Mouse (Mus musculus): ENCODE measurements at regions not wholly inside any gene's neighbourhood (a gene's known extent, or its start where the extent isn't known, plus 50 kb on each side); places are given as distances from the start of the nearest gene placed in this dataset.
"Not testable (repeated sequence)": the region's sequence is repeated elsewhere in the genome, so short reads cannot be mapped to it uniquely, and the experiment has no call there.

DNA sequence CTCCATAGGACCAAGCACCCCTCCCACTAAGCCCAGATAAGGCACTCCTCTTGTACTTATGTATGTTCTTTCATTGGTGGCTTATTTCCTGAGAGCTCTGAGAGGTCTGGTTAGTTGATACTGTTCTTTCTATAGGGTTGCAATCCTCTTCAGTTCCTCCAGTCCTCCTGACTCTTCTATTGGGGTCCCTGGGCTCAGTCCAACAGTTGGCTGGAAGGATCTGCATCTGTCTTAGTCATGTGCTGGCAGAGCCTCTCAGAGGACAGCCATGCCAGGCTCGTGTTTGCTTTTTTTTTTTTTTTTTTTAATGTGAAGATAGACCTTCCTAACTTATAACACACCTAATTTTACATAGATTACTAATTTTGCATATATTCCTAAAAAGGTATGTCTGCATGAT lies 180.5 kb downstream of the Cd109 start:
- Histone ChIP-seq H3K4me1 (ENCODE audit: control insufficient read depth, insufficient read depth, low read length) (no peaks in the 10 kb centered on the region), H3K27me3 (ENCODE audit: control insufficient read depth, insufficient read depth, low read length) (no peaks in the 10 kb centered on the region), H3K4me2 (no peak overlapping the region), H3K4me3 (ENCODE audit: low read depth, low read length) (no peak overlapping the region), H3K9ac (ENCODE audit: low read depth, low read length) (no peak overlapping the region), H3K27ac (ENCODE audit: low read depth, low read length) (no peak overlapping the region), H3K36me3 (ENCODE audit: control insufficient read depth, insufficient read depth, low read length) (no peaks in the 10 kb centered on the region), H3K9me3 (replicated peaks; ENCODE audit: control insufficient read depth, low read length) (no peaks in the 10 kb centered on the region)
- WGBS (ENCODE audit: insufficient replicate concordance): 60% methylated on average over 1 of the region's 1 CpGs
- ATAC-seq (replicated peaks; ENCODE audit: insufficient number of reproducible peaks, low FRiP score, low TSS enrichment): no peak

DNA sequence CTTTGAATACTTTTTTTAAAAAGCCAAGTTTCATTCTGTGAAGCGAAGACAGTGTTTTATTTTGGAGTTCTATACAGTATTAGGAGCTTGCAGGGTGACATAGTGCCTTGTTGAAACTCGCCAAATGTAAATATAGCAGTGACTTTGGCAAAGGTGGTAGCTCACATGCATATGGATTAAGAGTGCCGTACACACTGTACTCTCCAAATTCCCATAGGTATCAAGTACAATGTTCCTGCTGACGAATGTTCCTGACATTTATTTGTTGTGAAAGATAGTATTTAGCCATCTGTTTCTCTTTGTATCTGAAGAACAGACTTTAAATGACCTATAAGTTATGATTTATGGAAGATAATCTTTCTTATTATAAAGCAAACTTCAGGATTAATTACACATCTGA lies 201.9 kb downstream of the Cd109 start:
- Histone ChIP-seq H3K27me3 (ENCODE audit: control insufficient read depth, insufficient read depth, low read length) (no peaks in the 10 kb centered on the region), H3K9ac (ENCODE audit: low read depth, low read length) (no peak overlapping the region), H3K36me3 (ENCODE audit: control insufficient read depth, insufficient read depth, low read length) (no peaks in the 10 kb centered on the region), H3K4me2 (no peak overlapping the region), H3K4me3 (ENCODE audit: low read depth, low read length) (no peak overlapping the region), H3K9me3 (replicated peaks; ENCODE audit: control insufficient read depth, low read length) (no peaks in the 10 kb centered on the region), H3K4me1 (ENCODE audit: control insufficient read depth, insufficient read depth, low read length) (no peaks in the 10 kb centered on the region), H3K27ac (ENCODE audit: low read depth, low read length) (no peak overlapping the region)
- ATAC-seq (replicated peaks; ENCODE audit: insufficient number of reproducible peaks, low FRiP score, low TSS enrichment): no peak
- 68% methylated on average over 4 of the region's 4 CpGs for WGBS (ENCODE audit: insufficient replicate concordance)

DNA sequence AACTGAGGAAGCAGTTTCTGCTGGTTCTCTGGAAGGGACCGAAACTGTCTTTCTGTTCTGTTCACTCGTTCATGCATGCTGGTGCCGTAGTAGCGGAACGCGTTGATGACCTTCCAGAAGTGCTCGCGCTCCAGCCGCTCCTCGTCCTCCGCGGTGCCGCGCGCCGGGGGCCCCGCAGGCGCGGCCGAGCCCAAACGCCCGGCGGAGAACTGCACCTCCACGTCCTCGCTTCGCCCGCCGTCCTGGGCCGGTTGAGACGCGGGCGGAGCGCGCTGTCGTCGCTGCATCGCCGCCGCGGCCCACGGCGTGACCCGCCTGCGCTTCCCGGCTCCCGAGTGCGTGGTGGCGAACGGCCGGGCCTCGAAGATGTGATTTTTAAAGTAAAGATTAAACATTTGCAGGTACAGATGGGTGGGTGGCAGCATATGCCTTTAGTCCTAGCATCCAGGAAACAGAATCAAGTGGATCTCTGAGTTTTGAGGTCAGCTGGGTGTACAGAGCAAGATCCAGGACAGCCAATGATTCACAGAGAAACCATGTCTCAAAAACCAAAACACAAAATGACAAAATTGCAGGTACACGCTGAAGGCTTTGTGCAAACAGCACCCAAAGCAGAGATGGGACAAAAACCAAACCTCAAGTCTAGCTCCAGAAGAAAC lies 206.3 kb downstream of the Cd109 start:
- H3K4me3 ChIP-seq (ENCODE audit: low read depth, low read length): peak overlapping the region; percentile 35
- not testable (repeated sequence) for H3K36me3 ChIP-seq (ENCODE audit: control insufficient read depth, insufficient read depth, low read length); H3K4me1 ChIP-seq (ENCODE audit: control insufficient read depth, insufficient read depth, low read length); H3K27ac ChIP-seq (ENCODE audit: low read depth, low read length); H3K9me3 ChIP-seq (replicated peaks; ENCODE audit: control insufficient read depth, low read length); ATAC-seq (replicated peaks; ENCODE audit: insufficient number of reproducible peaks, low FRiP score, low TSS enrichment); H3K27me3 ChIP-seq (ENCODE audit: control insufficient read depth, insufficient read depth, low read length)
- peak overlapping the region; percentile 58; the same call in 1 of the 2 replicates for H3K9ac ChIP-seq (ENCODE audit: low read depth, low read length)
- WGBS (ENCODE audit: insufficient replicate concordance): 17% methylated on average over 34 of the region's 52 CpGs
- peak overlapping the region; percentile 60 for H3K4me2 ChIP-seq

DNA sequence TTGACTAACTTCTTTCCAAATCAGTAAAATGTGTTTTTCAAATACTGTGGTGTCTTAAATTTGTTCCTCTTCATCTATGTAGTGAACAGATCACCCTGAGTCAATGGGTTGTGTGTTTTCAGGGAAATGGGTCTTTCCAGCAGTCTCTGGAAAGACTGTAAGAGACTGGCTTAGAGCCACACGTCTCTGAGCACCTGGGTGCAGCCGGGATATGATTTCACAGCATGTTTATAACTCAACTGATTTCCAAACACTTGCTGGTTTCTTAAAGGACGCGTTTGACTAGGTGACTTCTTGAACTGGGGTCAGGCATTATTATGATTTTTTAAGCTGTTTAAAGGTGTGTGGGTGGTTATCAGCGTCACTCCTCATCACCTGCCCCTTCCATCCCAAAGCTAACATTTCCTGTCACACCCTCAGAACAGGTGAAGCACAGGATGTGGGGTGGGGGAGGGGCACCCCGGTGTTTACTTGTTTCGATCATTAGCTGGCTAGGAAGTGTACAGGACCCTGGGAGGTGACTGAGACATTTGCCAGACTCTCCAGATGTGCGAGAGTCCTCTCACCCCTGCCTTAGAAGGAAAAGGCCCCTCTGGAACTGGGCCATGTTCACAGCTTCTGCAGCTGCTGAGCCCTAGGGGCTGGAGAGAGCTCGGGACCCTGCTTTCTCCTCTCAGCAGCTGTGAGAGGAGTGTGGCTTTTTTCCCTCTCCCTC lies 229.8 kb downstream of the Cd109 start:
- Histone ChIP-seq H3K27ac (ENCODE audit: low read depth, low read length) (no peak overlapping the region), H3K36me3 (ENCODE audit: control insufficient read depth, insufficient read depth, low read length) (no peaks in the 10 kb centered on the region), H3K4me2 (no peak overlapping the region), H3K9ac (ENCODE audit: low read depth, low read length) (no peak overlapping the region), H3K4me1 (ENCODE audit: control insufficient read depth, insufficient read depth, low read length) (peaks cover 11% of the 10 kb centered on the region; the same call in 1 of the 2 replicates), H3K4me3 (ENCODE audit: low read depth, low read length) (no peak overlapping the region), H3K9me3 (replicated peaks; ENCODE audit: control insufficient read depth, low read length) (no peaks in the 10 kb centered on the region), H3K27me3 (ENCODE audit: control insufficient read depth, insufficient read depth, low read length) (no peaks in the 10 kb centered on the region)
- no peak; the same call in 1 of the 2 replicates for ATAC-seq (replicated peaks; ENCODE audit: insufficient number of reproducible peaks, low FRiP score, low TSS enrichment)
- WGBS (ENCODE audit: insufficient replicate concordance): 38% methylated on average over 9 of the region's 9 CpGs

DNA sequence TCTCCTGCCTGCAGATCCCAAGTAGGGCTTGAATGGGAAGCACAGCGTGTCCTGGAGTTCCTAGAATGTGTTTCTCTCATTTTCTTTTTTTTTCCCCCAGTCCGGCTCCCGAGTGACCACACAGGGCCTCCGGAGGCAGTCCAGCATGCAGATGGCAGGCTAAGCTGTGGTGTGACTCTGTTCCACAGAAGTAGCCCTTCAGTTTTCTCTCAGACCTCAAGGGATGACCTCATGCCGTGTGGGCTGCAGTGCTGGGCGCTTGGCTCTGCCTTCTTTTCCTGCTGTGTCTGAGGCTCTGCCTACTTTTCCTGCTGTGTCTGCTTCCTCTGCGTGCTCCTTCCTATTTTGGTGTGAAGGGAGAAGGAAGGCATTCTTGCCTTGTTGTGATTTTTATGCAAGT lies 230.8 kb downstream of the Cd109 start:
- peaks cover 11% of the 10 kb centered on the region; the same call in 1 of the 2 replicates for H3K4me1 ChIP-seq (ENCODE audit: control insufficient read depth, insufficient read depth, low read length)
- H3K27me3 ChIP-seq (ENCODE audit: control insufficient read depth, insufficient read depth, low read length): no peaks in the 10 kb centered on the region
- H3K27ac ChIP-seq (ENCODE audit: low read depth, low read length): no peak overlapping the region; the same call in 1 of the 2 replicates
- no peaks in the 10 kb centered on the region for H3K9me3 ChIP-seq (replicated peaks; ENCODE audit: control insufficient read depth, low read length)
- H3K4me2 ChIP-seq: peak overlapping the region; percentile 22; the same call in 1 of the 2 replicates
- H3K36me3 ChIP-seq (ENCODE audit: control insufficient read depth, insufficient read depth, low read length): no peaks in the 10 kb centered on the region
- H3K4me3 ChIP-seq (ENCODE audit: low read depth, low read length): no peak overlapping the region
- no peak overlapping the region for H3K9ac ChIP-seq (ENCODE audit: low read depth, low read length)
- 26% methylated on average over 7 of the region's 7 CpGs for WGBS (ENCODE audit: insufficient replicate concordance)
- ATAC-seq (replicated peaks; ENCODE audit: insufficient number of reproducible peaks, low FRiP score, low TSS enrichment): no peak

DNA sequence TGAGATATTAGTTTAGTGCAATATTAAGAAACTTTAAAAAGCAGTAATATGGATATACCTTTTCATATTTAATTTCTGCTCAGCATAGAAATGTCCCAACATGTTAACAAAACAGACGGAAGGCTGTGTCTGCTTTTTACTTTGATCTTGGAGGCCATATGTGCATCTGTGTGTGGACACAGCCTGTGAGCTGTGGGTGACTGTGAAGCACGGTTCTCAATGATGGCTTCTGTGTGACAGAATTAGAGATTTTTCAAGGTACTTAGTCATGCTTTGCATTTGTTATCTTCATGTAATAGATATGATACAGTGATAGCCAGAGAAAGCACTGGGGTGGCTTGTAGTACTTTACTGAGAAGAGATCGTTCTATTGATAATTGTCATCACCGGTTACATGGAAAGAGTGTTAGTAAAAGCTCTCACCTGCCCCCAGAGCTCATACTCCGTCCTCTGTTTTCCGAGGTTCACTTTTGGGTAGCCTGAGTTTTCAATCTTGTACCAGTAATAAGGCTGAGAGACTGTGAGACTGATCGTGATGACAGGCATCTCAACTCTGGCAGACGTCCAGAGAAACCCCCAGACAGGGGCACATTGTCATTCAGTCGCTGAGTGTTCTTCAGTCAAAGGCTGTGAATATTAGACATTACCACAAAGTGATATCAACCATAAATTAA lies 232.7 kb downstream of the Cd109 start:
- 0 out of 2 replicates have a peak overlapping the region, but pooled peaks have one; percentile 35 for H3K27ac ChIP-seq (ENCODE audit: low read depth, low read length)
- WGBS (ENCODE audit: insufficient replicate concordance): 31% methylated on average over 9 of the region's 9 CpGs

DNA sequence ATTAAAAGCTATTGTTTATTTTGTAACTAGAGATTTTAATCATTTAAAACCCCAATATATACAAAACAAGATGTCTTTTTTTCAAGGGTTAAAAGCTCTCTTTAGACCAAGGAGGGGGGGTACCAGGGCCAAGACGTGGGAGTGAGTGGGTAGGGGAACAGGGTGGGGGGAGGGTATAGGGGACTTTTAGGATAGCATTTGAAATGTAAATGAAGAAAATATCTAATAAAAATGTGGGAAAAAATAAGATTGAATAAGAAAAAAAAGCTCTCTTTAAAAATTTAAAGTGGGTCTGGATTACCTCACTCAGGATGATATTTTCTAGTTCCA lies 233.2 kb downstream of the Cd109 start:
- H3K4me2 ChIP-seq; H3K36me3 ChIP-seq (ENCODE audit: control insufficient read depth, insufficient read depth, low read length); H3K27ac ChIP-seq (ENCODE audit: low read depth, low read length); H3K4me3 ChIP-seq (ENCODE audit: low read depth, low read length); H3K9me3 ChIP-seq (replicated peaks; ENCODE audit: control insufficient read depth, low read length); ATAC-seq (replicated peaks; ENCODE audit: insufficient number of reproducible peaks, low FRiP score, low TSS enrichment); H3K27me3 ChIP-seq (ENCODE audit: control insufficient read depth, insufficient read depth, low read length); H3K9ac ChIP-seq (ENCODE audit: low read depth, low read length): not testable (repeated sequence)
- peaks cover 11% of the 10 kb centered on the region; the same call in 1 of the 2 replicates for H3K4me1 ChIP-seq (ENCODE audit: control insufficient read depth, insufficient read depth, low read length)
- 51% methylated on average over 1 of the region's 1 CpGs for WGBS (ENCODE audit: insufficient replicate concordance)

More for the DNA sequence above, 232.7 kb downstream of the Cd109 start:
- no peaks in the 10 kb centered on the region for H3K27me3 ChIP-seq (ENCODE audit: control insufficient read depth, insufficient read depth, low read length)
- peak overlapping the region; percentile 42 for H3K4me2 ChIP-seq
- H3K4me1 ChIP-seq (ENCODE audit: control insufficient read depth, insufficient read depth, low read length): peaks cover 11% of the 10 kb centered on the region; the same call in 1 of the 2 replicates
- no peak overlapping the region for H3K9ac ChIP-seq (ENCODE audit: low read depth, low read length)
- H3K4me3 ChIP-seq (ENCODE audit: low read depth, low read length): no peak overlapping the region
- no peak; the same call in 1 of the 2 replicates for ATAC-seq (replicated peaks; ENCODE audit: insufficient number of reproducible peaks, low FRiP score, low TSS enrichment)
- H3K36me3 ChIP-seq (ENCODE audit: control insufficient read depth, insufficient read depth, low read length): no peaks in the 10 kb centered on the region
- no peaks in the 10 kb centered on the region for H3K9me3 ChIP-seq (replicated peaks; ENCODE audit: control insufficient read depth, low read length)

DNA sequence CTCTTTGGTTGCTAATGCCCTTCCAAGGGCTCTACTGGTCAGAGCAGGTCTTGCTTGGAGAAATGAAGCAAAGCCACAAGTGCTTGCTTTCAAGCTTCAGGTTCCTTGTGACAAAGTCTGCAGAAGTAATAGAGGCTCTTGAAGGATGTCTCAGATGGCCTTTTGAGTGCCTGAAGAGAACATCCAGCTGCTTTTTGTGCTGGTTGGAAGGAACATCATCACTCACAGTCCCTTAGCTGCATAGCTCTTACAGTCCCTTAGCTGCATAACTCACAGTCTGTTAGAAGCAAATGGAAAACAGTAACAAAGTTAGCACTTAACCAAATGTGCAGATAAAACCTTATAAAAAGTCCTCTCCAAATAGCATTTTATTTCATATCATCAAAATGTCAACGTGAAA lies 241.6 kb downstream of the Cd109 start:
- no peaks in the 10 kb centered on the region for H3K36me3 ChIP-seq (ENCODE audit: control insufficient read depth, insufficient read depth, low read length)
- H3K27ac ChIP-seq (ENCODE audit: low read depth, low read length): no peak overlapping the region
- no peaks in the 10 kb centered on the region for H3K9me3 ChIP-seq (replicated peaks; ENCODE audit: control insufficient read depth, low read length)
- 80% methylated on average over 1 of the region's 1 CpGs for WGBS (ENCODE audit: insufficient replicate concordance)
- no peak overlapping the region for H3K4me2 ChIP-seq
- no peak overlapping the region for H3K4me3 ChIP-seq (ENCODE audit: low read depth, low read length)
- H3K4me1 ChIP-seq (ENCODE audit: control insufficient read depth, insufficient read depth, low read length): no peaks in the 10 kb centered on the region
- no peak overlapping the region for H3K9ac ChIP-seq (ENCODE audit: low read depth, low read length)
- no peak for ATAC-seq (replicated peaks; ENCODE audit: insufficient number of reproducible peaks, low FRiP score, low TSS enrichment)
- H3K27me3 ChIP-seq (ENCODE audit: control insufficient read depth, insufficient read depth, low read length): no peaks in the 10 kb centered on the region

Data from heart, embryonic 11.5 days (tissue).